In genomic region chr2:6083696-6084095, GRCm38 (mm10) we compare ENCODE assay signal across 22 mouse cellular contexts. TPM values are rescaled to one million over a fixed set of nuclear protein-coding genes. Genes with fewer than 3 reads are reported as not detected.
DNase-seq lines count a peak whose midpoint lies in the region; ATAC-seq lines count a peak whose summit lies in the region.
"Had no signal": no experiment of that assay in that cellular context is flagged by ENCODE, and none has a peak within 500 bp of the region (broad histone marks: within the 10 kb centered on the region; RNA-seq: fewer than 3 reads in every experiment).

No protein-coding gene starts in this region.

- intact Hi-C loops in left cerebral cortex, postnatal 14 days (cut with DNase I): no loop called here

- no peak overlapping the region for H3K27ac ChIP-seq in intestine, embryonic 16.5 days (ENCODE audit: low read length)
- no peak overlapping the region for H3K27ac ChIP-seq in intestine, embryonic 15.5 days
- H3K27ac ChIP-seq: embryonic facial prominence, embryonic 15.5 days; forebrain, embryonic 10.5 days; heart, embryonic 13.5 days; hindbrain, embryonic 13.5 days; liver, embryonic 13.5 days; midbrain, embryonic 12.5 days had no signal

- peaks cover 22% of the 10 kb centered on the region for H3K4me1 ChIP-seq in intestine, embryonic 16.5 days (ENCODE audit: control insufficient read depth, insufficient read depth, low read length)
- H3K4me1 ChIP-seq in intestine, embryonic 15.5 days (replicated peaks): peaks cover 21% of the 10 kb centered on the region
- H3K4me1 ChIP-seq: forebrain, embryonic 10.5 days; hindbrain, embryonic 13.5 days; liver, embryonic 13.5 days; midbrain, embryonic 12.5 days had no signal

- no peak overlapping the region for H3K9ac ChIP-seq in intestine, embryonic 16.5 days (ENCODE audit: low read depth, low read length)
- no peak overlapping the region for H3K9ac ChIP-seq in intestine, embryonic 15.5 days
- H3K9ac ChIP-seq: embryonic facial prominence, embryonic 15.5 days; forebrain, postnatal 0 days; heart, embryonic 13.5 days; hindbrain, embryonic 13.5 days; liver, embryonic 13.5 days; midbrain, embryonic 12.5 days had no signal

- DNase-seq in ZHBTc4 (ENCODE audit: low read depth, low spot score): peak; percentile 59
- peak; percentile 40 to 54 for DNase-seq in adrenal gland, postnatal 36 days
- DNase-seq in lung, postnatal 25 days (ENCODE audit: low spot score): peak; percentile 63
- no peak for DNase-seq in heart, adult 8-10 months (ENCODE audit: low spot score)
- no peak for DNase-seq in left cerebral cortex, postnatal 14 days (ENCODE audit: low spot score in 2 of 2)
- DNase-seq: B cell, adult 2 months; cerebellum, adult 9-10 months; forebrain, postnatal 0 days; kidney, postnatal 36 days; left cerebral cortex, postnatal 4 days; liver, embryonic 13.5 days; thymus, postnatal 4 days had no signal

- H3K36me3 ChIP-seq in intestine, embryonic 16.5 days (ENCODE audit: control insufficient read depth, insufficient read depth, low read length): no peaks in the 10 kb centered on the region
- no peaks in the 10 kb centered on the region for H3K36me3 ChIP-seq in intestine, embryonic 15.5 days
- H3K36me3 ChIP-seq: embryonic facial prominence, embryonic 15.5 days; forebrain, embryonic 10.5 days; heart, embryonic 13.5 days; hindbrain, embryonic 13.5 days; liver, embryonic 13.5 days; midbrain, embryonic 12.5 days had no signal

- H3K4me2 ChIP-seq in intestine, embryonic 16.5 days (ENCODE audit: low read depth, low read length): no peak overlapping the region
- no peak overlapping the region for H3K4me2 ChIP-seq in intestine, embryonic 15.5 days (replicated peaks)
- H3K4me2 ChIP-seq: embryonic facial prominence, embryonic 15.5 days; heart, embryonic 13.5 days; hindbrain, embryonic 13.5 days; liver, embryonic 13.5 days; midbrain, embryonic 12.5 days had no signal

- no peaks in the 10 kb centered on the region for H3K9me3 ChIP-seq in intestine, embryonic 16.5 days (ENCODE audit: control insufficient read depth, low read length)
- no peaks in the 10 kb centered on the region for H3K9me3 ChIP-seq in intestine, embryonic 15.5 days
- H3K9me3 ChIP-seq: embryonic facial prominence, embryonic 15.5 days; forebrain, embryonic 10.5 days; heart, embryonic 13.5 days; hindbrain, embryonic 13.5 days; liver, embryonic 13.5 days; midbrain, embryonic 12.5 days had no signal

- H3K27me3 ChIP-seq in intestine, embryonic 16.5 days (replicated peaks; ENCODE audit: control insufficient read depth, insufficient read depth, low read length): no peaks in the 10 kb centered on the region
- no peaks in the 10 kb centered on the region for H3K27me3 ChIP-seq in intestine, embryonic 15.5 days (replicated peaks)
- H3K27me3 ChIP-seq: embryonic facial prominence, embryonic 15.5 days; heart, embryonic 13.5 days; hindbrain, embryonic 13.5 days; midbrain, embryonic 12.5 days had no signal

- ATAC-seq in intestine, embryonic 16.5 days: peak; percentile 33
- ATAC-seq in intestine, embryonic 15.5 days: no peak
- ATAC-seq: forebrain, postnatal 0 days; inflammation-experienced regulatory T-cells, adult 6 months had no signal

- no peak overlapping the region for H3K4me3 ChIP-seq in intestine, embryonic 16.5 days (ENCODE audit: low read length)
- no peak overlapping the region for H3K4me3 ChIP-seq in intestine, embryonic 15.5 days (replicated peaks)
- H3K4me3 ChIP-seq: embryonic facial prominence, embryonic 15.5 days; forebrain, embryonic 10.5 days; heart, embryonic 13.5 days; hindbrain, embryonic 13.5 days; liver, embryonic 13.5 days; midbrain, embryonic 12.5 days had no signal

- WGBS in intestine, embryonic 16.5 days: 95% methylated on average over 1 of the region's 1 CpGs
- 91% methylated on average over 1 of the region's 1 CpGs for WGBS in intestine, embryonic 15.5 days

RNA-seq across cellular contexts. Expression of gene Proser2, which starts 46.3 kb away (rescaled TPM):
- polyA plus RNA-seq in intestine, embryonic 16.5 days (2015; fragmentation: Nextera tagmentation; extraction: Ambion mirVana): 24.0 and 25.9 TPM in 2 replicates
- 27.3 and 27.7 TPM in 2 replicates for polyA plus RNA-seq in intestine, embryonic 15.5 days (2015; fragmentation: Nextera tagmentation; extraction: Ambion mirVana)
- 10 to 100 TPM; 12.1 to 14.5 TPM for total RNA-seq in adrenal gland, postnatal 36 days (2021)
- 10 to 100 TPM in 3 of 4 experiments, 1 to 10 TPM in 1; 8.5 to 15.9 (median 14.0) TPM for total RNA-seq in heart, adult 8-10 months (2022)
- total RNA-seq in left cerebral cortex, postnatal 14 days (2021): 1 to 10 TPM; 3.1 to 4.5 TPM
- total RNA-seq: megakaryocyte progenitor cell, adult 5-6 weeks; monocyte, adult 5-6 weeks had no signal

Comparison
In these comparisons a context has a peak if more than half of its experiments do, and no peak if none do; other contexts are left out.
1. DNase-seq: peak in ZHBTc4 (single experiment), adrenal gland, postnatal 36 days (2 of 2) and lung, postnatal 25 days (single experiment); none in heart, adult 8-10 months (single experiment) and left cerebral cortex, postnatal 14 days (0 of 2).